Mouse (Mus musculus) midbrain, embryonic 16.5 days (tissue): ENCODE measurements around the gene Pnpo. TPM values are rescaled to one million over a fixed set of nuclear protein-coding genes. Genes with fewer than 3 reads are reported as not detected.

Experiments
- ATAC-seq: fragments of 200-750 bp; cut with Nextera tagmentation; 2 replicates; pipeline ENCODE4 v1.8.0; 2017; ENCODE audit warnings: moderate TSS enrichment
- H3K27ac ChIP-seq: fragments of 300-500 bp; sonication (generic); 2 replicates; pipeline ENCODE4 v1.5.1; 2014; ENCODE audit warnings: mild to moderate bottlenecking, low read length, mixed read lengths
- H3K27me3 ChIP-seq: fragments of 300-500 bp; sonication (generic); 2 replicates; pipeline ENCODE4 v1.6.1; 2014; ENCODE audit warnings: low read depth, low read length, mixed read lengths; ENCODE audit not compliant: control insufficient read depth, insufficient read depth
- H3K36me3 ChIP-seq: fragments of 300-500 bp; sonication (generic); 2 replicates; pipeline ENCODE4 v1.6.1; 2014; ENCODE audit warnings: mild to moderate bottlenecking, low read length, moderate library complexity, mixed read lengths; ENCODE audit not compliant: control insufficient read depth, insufficient read depth
- H3K4me1 ChIP-seq: fragments of 300-500 bp; sonication (generic); 2 replicates; pipeline ENCODE4 v1.6.1; 2014; ENCODE audit warnings: mild to moderate bottlenecking, low read length, mixed read lengths; ENCODE audit not compliant: control insufficient read depth, insufficient read depth
- H3K4me2 ChIP-seq: fragments of 300-500 bp; sonication (generic); 2 replicates; pipeline ENCODE4 v1.6.1; 2014; ENCODE audit warnings: mild to moderate bottlenecking, low read length, mixed read lengths
- H3K4me3 ChIP-seq: fragments of 300-500 bp; sonication (generic); 2 replicates; pipeline ENCODE4 v1.5.1; 2014; ENCODE audit warnings: low read depth, mild to moderate bottlenecking, low read length, moderate library complexity, mixed read lengths
- H3K9ac ChIP-seq: fragments of 300-500 bp; sonication (generic); 2 replicates; pipeline ENCODE4 v1.6.1; 2014; ENCODE audit warnings: low read depth, low read length, mixed read lengths
- H3K9me3 ChIP-seq: fragments of 300-500 bp; sonication (generic); replicated peaks from 2 replicates; pipeline ENCODE4 v1.6.1; 2014; ENCODE audit warnings: mild to moderate bottlenecking, low read length, mixed read lengths; ENCODE audit not compliant: control insufficient read depth, poor library complexity, severe bottlenecking
- WGBS: fragments of 180-500 bp; shearing (Covaris S2); extraction: QIAGEN DNeasy Blood & Tissue Kit; methylation state at CpG from one replicate; pipeline ENCODE4 v1.1.7; 2014; 5-methylcytosine and 5-hydroxymethylcytosine counted together
- polyA plus RNA-seq: library from polyadenylated mRNA; unstranded; fragments of >200 nt; fragmentation: Nextera tagmentation; extraction: Ambion mirVana; gene quantifications from 2 replicates; pipeline ENCODE4 v1.2.1, GENCODE M21; 2015

The Pnpo gene
- polyA plus RNA-seq, 1 experiment from 2014 or later = 32.2 TPM

GRCm38 (mm10) chr11:96891784-96892527 is 51.8 kb downstream of the Pnpo start:
- no peaks in the 10 kb centered on the region for H3K27me3 ChIP-seq
- H3K4me3 ChIP-seq = no peak overlapping the region
- peaks cover 1% of the 10 kb centered on the region for H3K4me1 ChIP-seq
- no peak overlapping the region for H3K27ac ChIP-seq
- no peaks in the 10 kb centered on the region for H3K36me3 ChIP-seq
- no peak for ATAC-seq
- no peaks in the 10 kb centered on the region for H3K9me3 ChIP-seq
- H3K4me2 ChIP-seq = no peak overlapping the region
- 52% methylated on average over 14 of the region's 14 CpGs for WGBS
- no peak overlapping the region for H3K9ac ChIP-seq

Other genes starting within 250 kb of the Pnpo start
- 46.7 TPM in 2 replicates for gene Snx11, start 166.4 kb downstream of the Pnpo start, polyA plus RNA-seq
- gene Cbx1, start 154.9 kb downstream of the Pnpo start, polyA plus RNA-seq = 56.2 and 66.3 TPM in 2 replicates
- 79.1 and 81.8 TPM in 2 replicates for gene Nfe2l1, start 114.0 kb downstream of the Pnpo start, polyA plus RNA-seq
- 14.8 and 16.3 TPM in 2 replicates for gene Copz2, start 94.1 kb downstream of the Pnpo start, polyA plus RNA-seq
- 80.6 and 85.7 TPM in 2 replicates for gene Cdk5rap3, start 27.5 kb downstream of the Pnpo start, polyA plus RNA-seq
- gene Prr15l, start 15.9 kb downstream of the Pnpo start, polyA plus RNA-seq = 0.24 and 0.51 TPM in 2 replicates
- 15.4 and 16.8 TPM in 2 replicates for gene Sp2, start 39.0 kb upstream of the Pnpo start, polyA plus RNA-seq
- gene Sp6, start 69.4 kb upstream of the Pnpo start, polyA plus RNA-seq = 0.26 and 0.35 TPM in 2 replicates
- 13.7 and 16.7 TPM in 2 replicates for gene Scrn2, start 86.0 kb upstream of the Pnpo start, polyA plus RNA-seq
- 3.4 and 4.0 TPM in 2 replicates for gene Lrrc46, start 97.4 kb upstream of the Pnpo start, polyA plus RNA-seq
- gene Mrpl10, start 97.6 kb upstream of the Pnpo start, polyA plus RNA-seq = 58.9 and 59.1 TPM in 2 replicates
- gene Osbpl7, start 106.6 kb upstream of the Pnpo start, polyA plus RNA-seq = 11.9 and 12.8 TPM in 2 replicates
- 0.16 TPM in 2 replicates for gene Tbx21, start 171.3 kb upstream of the Pnpo start, polyA plus RNA-seq
- gene Tbkbp1, start 207.5 kb upstream of the Pnpo start, polyA plus RNA-seq = 7.7 and 8.2 TPM in 2 replicates
- 28.5 and 32.9 TPM in 2 replicates for gene Kpnb1, start 243.9 kb upstream of the Pnpo start, polyA plus RNA-seq